Mouse (Mus musculus) cortical plate, adult 2 months (tissue): ENCODE measurements around the gene Vcan.

Source experiments
- CTCF ChIP-seq: fragments of 200-500 bp; IDR thresholded peaks from 2 replicates; pipeline ENCODE4 v1.5.1; 2011; ENCODE audit warnings: mild to moderate bottlenecking, control low read depth, low read length; ENCODE audit not compliant: insufficient read depth; ENCODE audit errors: extremely low read depth
- POLR2A ChIP-seq: fragments of 200-500 bp; IDR thresholded peaks from 2 replicates; pipeline ENCODE4 v1.6.1; 2011; ENCODE audit warnings: mild to moderate bottlenecking, low read length, control low read depth; ENCODE audit not compliant: insufficient read depth; ENCODE audit errors: extremely low read depth

DNA sequence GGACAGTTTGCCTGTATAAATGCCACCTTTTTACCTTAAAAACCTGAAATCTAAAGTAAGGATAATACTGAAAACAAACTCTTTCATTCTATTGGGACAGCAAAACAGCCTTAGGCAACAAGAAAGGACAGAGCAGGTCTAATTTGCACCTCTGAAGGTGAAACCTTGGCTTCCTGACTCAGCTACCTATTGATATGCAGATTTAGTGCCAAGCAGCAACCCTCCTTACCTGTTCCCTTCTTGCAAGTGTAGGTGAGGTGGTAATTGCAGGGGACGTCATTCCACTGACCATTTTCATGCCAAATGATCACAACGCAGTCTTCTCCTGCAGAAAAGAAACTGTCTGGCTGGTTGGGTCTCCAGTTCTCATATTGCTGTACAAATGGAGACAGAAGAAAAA, 80.6 kb downstream of the Vcan start:
- TF ChIP-seq CTCF = no peak
- no peak for TF ChIP-seq POLR2A
